Mouse (Mus musculus) midbrain, embryonic 11.5 days (tissue): ENCODE measurements around the gene D10Jhu81e. TPM values are rescaled to one million over a fixed set of nuclear protein-coding genes. Genes with fewer than 3 reads are reported as not detected.
A peak's percentile ranks its signal among the peaks of the same experiment; 100 is the strongest.
"Not testable (repeated sequence)": the region's sequence is repeated elsewhere in the genome, so short reads cannot be mapped to it uniquely, and the experiment has no call there.

ENCODE experiments used
- ATAC-seq: fragments of 200-750 bp; cut with Nextera tagmentation; 2 replicates; pipeline ENCODE4 v1.8.0; 2017; ENCODE audit warnings: moderate TSS enrichment, moderate library complexity; ENCODE audit not compliant: low FRiP score
- DNase-seq: peaks from one replicate; pipeline ENCODE4 v3.0.0; 2015; ENCODE audit warnings: low spot score; ENCODE audit errors: missing footprints
- H3K27ac ChIP-seq: fragments of 300-500 bp; sonication (generic); 2 replicates; pipeline ENCODE4 v1.5.1; 2014; ENCODE audit warnings: low read depth, low read length
- H3K27me3 ChIP-seq: fragments of 300-500 bp; sonication (generic); 2 replicates; pipeline ENCODE4 v1.6.1; 2014; ENCODE audit warnings: mild to moderate bottlenecking, low read length, moderate library complexity, mixed read lengths; ENCODE audit not compliant: control insufficient read depth, insufficient read depth
- H3K36me3 ChIP-seq: fragments of 300-500 bp; sonication (generic); 2 replicates; pipeline ENCODE4 v1.6.1; 2014; ENCODE audit warnings: mild to moderate bottlenecking, low read length, moderate library complexity, mixed read lengths; ENCODE audit not compliant: control insufficient read depth, insufficient read depth
- H3K4me1 ChIP-seq: fragments of 300-500 bp; sonication (generic); 2 replicates; pipeline ENCODE4 v1.6.1; 2014; ENCODE audit warnings: low read length; ENCODE audit not compliant: control insufficient read depth, insufficient read depth
- H3K4me2 ChIP-seq: fragments of 300-500 bp; sonication (generic); 2 replicates; pipeline ENCODE4 v1.6.1; 2014; ENCODE audit warnings: mild to moderate bottlenecking, moderate library complexity
- H3K4me3 ChIP-seq: fragments of 300-500 bp; sonication (generic); 2 replicates; pipeline ENCODE4 v1.5.1; 2014; ENCODE audit warnings: low read depth, low read length
- H3K9ac ChIP-seq: fragments of 300-500 bp; sonication (generic); 2 replicates; pipeline ENCODE4 v1.6.1; 2014; ENCODE audit warnings: low read length
- H3K9me3 ChIP-seq: fragments of 300-500 bp; sonication (generic); 2 replicates; pipeline ENCODE4 v1.6.1; 2016; ENCODE audit warnings: low read length; ENCODE audit not compliant: control insufficient read depth
- whole genome bisulfite sequencing: fragments of 180-500 bp; shearing (Covaris S2); extraction: QIAGEN DNeasy Blood & Tissue Kit; methylation state at CpG from one replicate; pipeline ENCODE4 v1.1.7; 2014; 5-methylcytosine and 5-hydroxymethylcytosine counted together
- polyA plus RNA-seq: library from polyadenylated mRNA; unstranded; fragments of >200 nt; fragmentation: Nextera tagmentation; extraction: Ambion mirVana; gene quantifications from 2 replicates; pipeline ENCODE4 v1.2.1, GENCODE M21; 2014

The D10Jhu81e gene
- polyA plus RNA-seq = 18.4 and 20.9 TPM in 2 replicates

DNA sequence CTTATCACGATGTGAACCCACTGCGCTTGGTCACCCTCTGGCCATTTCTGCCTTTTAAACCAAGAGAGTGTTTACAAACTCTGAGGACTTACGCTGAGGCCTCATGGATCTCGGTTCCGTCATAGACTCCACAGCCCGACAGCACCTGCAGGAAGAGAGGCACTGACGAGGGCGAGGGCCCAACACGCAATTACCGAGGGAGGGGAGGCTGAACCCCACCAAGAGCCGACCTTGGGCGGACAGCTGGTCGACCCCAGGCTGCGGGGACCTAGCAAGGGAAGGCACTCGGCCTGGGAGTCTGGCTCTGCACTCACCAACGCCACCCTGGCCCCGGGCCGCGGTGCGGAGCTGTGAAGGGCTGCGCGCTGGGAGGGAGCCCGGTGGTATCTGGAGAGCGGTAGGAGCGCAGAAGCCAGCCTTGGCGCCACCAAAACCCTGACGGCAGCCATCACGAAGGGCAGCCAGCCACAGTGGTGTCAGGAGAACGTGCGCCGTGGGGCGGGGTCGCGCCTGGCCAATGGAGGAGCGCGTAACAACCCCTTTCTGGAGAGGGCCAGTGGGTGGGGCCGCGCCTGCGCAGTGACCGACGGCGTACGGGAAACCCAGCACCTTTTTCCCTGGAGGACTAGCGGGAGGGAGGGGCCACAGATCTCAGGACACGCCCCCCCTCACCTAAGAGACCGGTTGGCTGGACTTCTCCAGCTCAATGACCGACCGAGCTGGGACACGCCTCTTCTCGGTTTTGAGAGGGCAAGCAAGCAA lies at the start of gene D10Jhu81e:
Gene D10Jhu81e, minus strand, starts transcription at position 502 of the 762 bp plus-strand sequence.
- Histone ChIP-seq H3K27me3 (no peaks in the 10 kb centered on the region), H3K36me3 (peaks cover 20% of the 10 kb centered on the region), H3K4me3 (peak within 1 kb of the TSS; percentile 71), H3K4me2 (peak within 1 kb of the TSS; percentile 94), H3K27ac (no peak within 1 kb of the TSS; the same call in 1 of the 2 replicates), H3K9ac (peak within 1 kb of the TSS; percentile 77), H3K9me3 (no peaks in the 10 kb centered on the region), H3K4me1 (peaks cover 6% of the 10 kb centered on the region)
- 3% methylated on average over 50 of the region's 50 CpGs for WGBS
- ATAC-seq (peak; percentile 97), DNase-seq (peak; percentile 100)

- Histone ChIP-seq H3K27ac (no peak overlapping the region), H3K4me3 (no peak overlapping the region), H3K27me3 (no peaks in the 10 kb centered on the region), H3K4me2 (no peak overlapping the region), H3K4me1 (no peaks in the 10 kb centered on the region), H3K36me3 (peaks cover 15% of the 10 kb centered on the region; the same call in 1 of the 2 replicates), H3K9ac (no peak overlapping the region), H3K9me3 (no peaks in the 10 kb centered on the region)
- DNase-seq (no peak), ATAC-seq (no peak)
- WGBS = 90% methylated on average over 6 of the region's 6 CpGs
Measured at GRCm38 (mm10) chr10:78218576-78218975, 49.0 kb upstream of the D10Jhu81e start.

- Histone ChIP-seq H3K4me1 (no peaks in the 10 kb centered on the region), H3K9me3 (no peaks in the 10 kb centered on the region), H3K9ac (no peak overlapping the region), H3K27ac (no peak overlapping the region), H3K27me3 (no peaks in the 10 kb centered on the region), H3K4me3 (no peak overlapping the region), H3K36me3 (peaks cover 13% of the 10 kb centered on the region; the same call in 1 of the 2 replicates), H3K4me2 (no peak overlapping the region)
- DNase-seq (no peak), ATAC-seq (no peak)
- WGBS = 81% methylated on average over 6 of the region's 6 CpGs
Measured at GRCm38 (mm10) chr10:78216376-78217083, 46.9 kb upstream of the D10Jhu81e start.

DNA sequence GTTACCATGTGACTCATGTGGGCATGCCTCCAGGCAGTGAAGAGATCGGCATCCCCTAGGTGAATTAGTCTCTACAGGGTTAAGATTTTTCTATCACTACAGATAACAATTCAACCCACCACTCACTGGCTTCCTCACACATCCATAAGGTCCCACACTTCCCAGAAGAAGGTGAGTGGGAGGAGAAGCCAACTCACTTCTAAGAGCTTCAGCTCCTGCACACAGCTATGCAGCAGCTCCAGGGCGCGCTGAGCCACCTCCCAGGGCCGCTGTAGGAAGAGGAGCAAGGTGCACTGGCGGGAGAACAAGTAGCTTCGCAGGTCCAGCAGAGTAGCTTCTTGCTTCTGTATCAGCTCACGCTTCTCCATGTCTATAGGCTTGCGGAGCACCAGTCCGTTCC lies 44.8 kb upstream of the D10Jhu81e start:
- Histone ChIP-seq H3K4me1 (no peaks in the 10 kb centered on the region), H3K27ac (no peak overlapping the region), H3K4me3 (no peak overlapping the region), H3K27me3 (no peaks in the 10 kb centered on the region), H3K36me3 (peaks cover 16% of the 10 kb centered on the region), H3K9ac (no peak overlapping the region), H3K9me3 (no peaks in the 10 kb centered on the region), H3K4me2 (no peak overlapping the region)
- no peak for DNase-seq
- 94% methylated on average over 9 of the region's 9 CpGs for WGBS
- no peak for ATAC-seq

GRCm38 (mm10) chr10:78211311-78211710 lies 41.7 kb upstream of the D10Jhu81e start:
- Histone ChIP-seq H3K9ac (no peak overlapping the region), H3K4me1 (no peaks in the 10 kb centered on the region), H3K27me3 (no peaks in the 10 kb centered on the region), H3K4me3 (no peak overlapping the region), H3K27ac (no peak overlapping the region), H3K9me3 (no peaks in the 10 kb centered on the region), H3K36me3 (peaks cover 16% of the 10 kb centered on the region), H3K4me2 (no peak overlapping the region)
- WGBS = 69% methylated on average over 6 of the region's 6 CpGs
- no peak for ATAC-seq
- DNase-seq = no peak

DNA sequence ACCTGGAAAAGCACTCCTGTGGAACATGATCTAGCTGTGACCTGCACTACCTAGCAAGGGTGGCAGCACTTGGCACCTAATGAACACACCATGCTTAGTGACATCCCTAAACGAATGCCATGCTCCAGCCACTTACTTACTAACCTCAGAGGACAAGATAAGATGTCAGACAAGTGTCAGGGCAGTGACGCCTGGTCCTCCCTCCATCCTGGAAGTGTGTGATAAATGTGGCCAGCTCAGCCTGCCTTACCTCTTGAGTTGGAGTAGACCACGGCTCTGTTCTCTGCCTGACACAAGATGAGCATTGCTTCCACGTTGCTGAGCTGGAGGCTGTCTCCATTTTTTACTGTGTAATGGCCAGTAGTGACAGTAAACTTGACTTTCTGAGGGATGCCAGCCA lies 31.6 kb upstream of the D10Jhu81e start:
- no peak overlapping the region for H3K4me2 ChIP-seq
- no peaks in the 10 kb centered on the region for H3K4me1 ChIP-seq
- WGBS = 88% methylated on average over 4 of the region's 4 CpGs
- H3K27me3 ChIP-seq = no peaks in the 10 kb centered on the region
- peaks cover 30% of the 10 kb centered on the region for H3K36me3 ChIP-seq
- no peak overlapping the region for H3K27ac ChIP-seq
- no peak overlapping the region for H3K9ac ChIP-seq
- no peak for ATAC-seq
- H3K4me3 ChIP-seq = no peak overlapping the region
- DNase-seq = no peak
- H3K9me3 ChIP-seq = no peaks in the 10 kb centered on the region

GRCm38 (mm10) chr10:78192933-78193332 lies 23.4 kb upstream of the D10Jhu81e start:
- 91% methylated on average over 5 of the region's 5 CpGs for WGBS
- peaks cover 29% of the 10 kb centered on the region for H3K36me3 ChIP-seq
- no peaks in the 10 kb centered on the region for H3K27me3 ChIP-seq

DNA sequence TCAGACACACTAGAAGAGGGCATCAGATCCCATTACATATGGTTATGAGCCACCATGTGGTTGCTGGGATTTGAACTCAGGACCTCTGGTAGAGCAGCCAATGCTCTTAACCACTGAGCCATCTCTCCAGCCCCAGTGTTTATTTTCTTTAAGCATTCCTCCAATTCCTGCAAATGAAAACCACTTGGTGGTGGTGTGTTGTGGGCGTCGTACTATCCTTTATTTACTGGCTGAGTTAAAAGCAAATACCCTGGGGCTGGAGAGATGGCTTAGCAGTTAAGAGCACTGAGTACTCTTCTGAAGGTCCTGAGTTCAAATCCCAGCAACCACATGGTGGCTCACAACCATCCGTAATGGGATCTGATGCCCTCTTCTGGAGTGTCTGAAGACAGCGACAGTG lies 16.5 kb upstream of the D10Jhu81e start:
- H3K4me2 ChIP-seq, H3K27me3 ChIP-seq, ATAC-seq, H3K9me3 ChIP-seq, H3K4me3 ChIP-seq, DNase-seq, H3K27ac ChIP-seq, H3K9ac ChIP-seq, H3K4me1 ChIP-seq: not testable (repeated sequence)
- H3K36me3 ChIP-seq = peaks cover 20% of the 10 kb centered on the region
- 89% methylated on average over 4 of the region's 4 CpGs for WGBS

More at GRCm38 (mm10) chr10:78192933-78193332, 23.4 kb upstream of the D10Jhu81e start:
- Histone ChIP-seq H3K9me3 (no peaks in the 10 kb centered on the region), H3K27ac (no peak overlapping the region), H3K9ac (no peak overlapping the region), H3K4me1 (no peaks in the 10 kb centered on the region), H3K4me2 (no peak overlapping the region), H3K4me3 (no peak overlapping the region)
- ATAC-seq = no peak
- DNase-seq = no peak

DNA sequence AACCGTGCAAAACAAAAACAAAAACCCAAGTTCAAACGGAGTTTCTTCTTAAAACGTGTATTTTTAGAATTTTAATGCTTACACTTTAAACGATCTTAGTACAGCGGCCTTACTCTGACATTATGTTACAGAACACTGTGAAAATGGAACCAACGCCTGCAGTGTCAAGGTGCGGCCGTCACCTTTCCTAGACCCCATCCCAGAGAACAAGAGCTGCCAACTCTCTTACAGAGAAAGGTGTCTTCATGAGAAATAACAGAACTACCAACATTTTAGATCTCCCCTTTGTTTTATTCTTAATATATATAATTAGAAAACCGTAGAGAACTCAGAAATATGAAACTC lies 15.8 kb upstream of the D10Jhu81e start:
- WGBS = 24% methylated on average over 9 of the region's 9 CpGs
- peak overlapping the region; percentile 48; the same call in 1 of the 2 replicates for H3K27ac ChIP-seq
- H3K9ac ChIP-seq = peak overlapping the region; percentile 51
- H3K4me1 ChIP-seq = peaks cover 6% of the 10 kb centered on the region
- peak overlapping the region; percentile 85 for H3K4me2 ChIP-seq
- no peaks in the 10 kb centered on the region for H3K9me3 ChIP-seq
- no peaks in the 10 kb centered on the region for H3K27me3 ChIP-seq
- peak overlapping the region; percentile 45 for H3K4me3 ChIP-seq
- ATAC-seq (peak; percentile 56; the same call in 1 of the 2 replicates), DNase-seq (peak; percentile 85)
- peaks cover 18% of the 10 kb centered on the region for H3K36me3 ChIP-seq
